Mouse (Mus musculus): ENCODE data around the gene Elof1.
A peak's percentile ranks its signal among the peaks of the same experiment; 100 is the strongest.
"Not testable (repeated sequence)": the region's sequence is repeated elsewhere in the genome, so short reads cannot be mapped to it uniquely, and the experiment has no call there.

Elof1 gene

DNA sequence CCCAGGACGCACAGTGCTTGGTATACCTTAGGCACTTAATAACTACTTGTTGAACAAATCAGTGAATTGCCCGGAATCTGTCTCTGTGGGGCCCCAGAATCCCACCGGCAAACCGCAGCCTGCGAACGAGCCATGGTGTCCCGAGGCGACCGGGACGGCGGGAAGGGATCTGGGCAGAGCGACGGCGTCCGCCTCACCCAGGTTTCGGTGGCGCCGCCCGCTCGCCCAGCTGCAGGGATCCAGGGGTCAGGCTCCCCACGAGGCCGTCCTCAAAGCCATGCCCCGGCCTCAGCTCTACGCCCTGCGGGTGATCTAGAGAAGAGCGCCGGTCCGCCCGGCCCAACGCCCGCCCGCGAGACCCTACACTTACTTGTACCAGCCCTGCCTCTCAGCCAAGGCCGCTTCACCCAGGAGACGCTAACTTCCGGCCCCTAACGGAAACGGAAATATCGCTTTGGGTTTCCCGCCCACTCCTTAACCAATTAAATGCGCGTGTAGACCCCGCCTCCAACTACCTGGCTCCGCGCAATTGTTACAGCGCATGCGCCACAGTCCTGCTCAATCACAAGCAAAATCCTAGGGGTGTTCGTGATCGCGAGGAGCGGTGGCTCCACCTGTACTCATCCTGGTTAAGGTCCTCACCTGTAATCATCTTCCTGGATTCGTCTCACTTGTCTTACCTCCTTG lies at the start of gene Elof1:
Gene Elof1 (minus strand): TSS at position 433 of the 687 bp plus-strand sequence.
- peak; percentile 93 for DNase-seq (ENCODE audit: low read depth, low spot score)

DNA sequence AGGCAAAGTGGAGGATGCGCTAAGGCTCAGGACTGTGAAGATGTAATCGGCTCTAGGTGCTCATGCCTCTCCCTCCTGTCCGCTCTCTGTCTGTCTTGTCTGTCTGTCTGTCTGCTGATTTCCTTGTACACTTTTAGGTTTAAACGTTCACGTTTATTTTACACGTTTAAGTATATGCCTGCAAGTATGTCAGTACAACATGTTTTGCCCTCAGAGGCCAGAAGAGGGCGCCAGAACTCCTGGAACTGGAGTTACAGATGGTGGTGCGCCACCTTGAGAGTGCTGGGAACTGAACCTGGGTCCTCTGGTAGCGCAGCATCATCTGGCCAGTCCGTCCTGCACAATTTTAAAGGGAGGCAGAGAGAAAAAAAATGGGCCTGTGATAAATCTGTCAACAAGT lies 49.7 kb upstream of the Elof1 start:
- no peak for DNase-seq (ENCODE audit: low read depth, low spot score)

DNA sequence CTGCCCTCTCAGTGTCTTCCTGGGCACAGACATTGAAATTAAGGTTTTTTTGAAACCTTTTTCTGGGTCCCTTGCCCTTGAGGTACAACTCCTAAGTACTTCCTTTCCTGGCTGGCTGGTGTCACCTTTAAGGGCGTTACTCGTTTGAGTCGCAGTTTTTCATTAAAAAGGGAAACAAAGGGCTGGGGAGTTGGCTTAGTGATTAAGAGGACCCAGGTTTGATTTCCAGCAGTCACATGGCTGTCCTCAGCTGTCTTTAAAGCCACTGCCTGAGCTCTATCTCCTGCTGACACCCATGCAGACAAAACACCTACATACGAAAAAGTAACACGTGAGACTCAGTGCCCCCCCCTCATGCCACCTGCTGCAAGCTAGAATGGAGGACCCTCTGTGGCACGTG lies 49.0 kb upstream of the Elof1 start:
- DNase-seq (ENCODE audit: low read depth, low spot score): no peak

DNA sequence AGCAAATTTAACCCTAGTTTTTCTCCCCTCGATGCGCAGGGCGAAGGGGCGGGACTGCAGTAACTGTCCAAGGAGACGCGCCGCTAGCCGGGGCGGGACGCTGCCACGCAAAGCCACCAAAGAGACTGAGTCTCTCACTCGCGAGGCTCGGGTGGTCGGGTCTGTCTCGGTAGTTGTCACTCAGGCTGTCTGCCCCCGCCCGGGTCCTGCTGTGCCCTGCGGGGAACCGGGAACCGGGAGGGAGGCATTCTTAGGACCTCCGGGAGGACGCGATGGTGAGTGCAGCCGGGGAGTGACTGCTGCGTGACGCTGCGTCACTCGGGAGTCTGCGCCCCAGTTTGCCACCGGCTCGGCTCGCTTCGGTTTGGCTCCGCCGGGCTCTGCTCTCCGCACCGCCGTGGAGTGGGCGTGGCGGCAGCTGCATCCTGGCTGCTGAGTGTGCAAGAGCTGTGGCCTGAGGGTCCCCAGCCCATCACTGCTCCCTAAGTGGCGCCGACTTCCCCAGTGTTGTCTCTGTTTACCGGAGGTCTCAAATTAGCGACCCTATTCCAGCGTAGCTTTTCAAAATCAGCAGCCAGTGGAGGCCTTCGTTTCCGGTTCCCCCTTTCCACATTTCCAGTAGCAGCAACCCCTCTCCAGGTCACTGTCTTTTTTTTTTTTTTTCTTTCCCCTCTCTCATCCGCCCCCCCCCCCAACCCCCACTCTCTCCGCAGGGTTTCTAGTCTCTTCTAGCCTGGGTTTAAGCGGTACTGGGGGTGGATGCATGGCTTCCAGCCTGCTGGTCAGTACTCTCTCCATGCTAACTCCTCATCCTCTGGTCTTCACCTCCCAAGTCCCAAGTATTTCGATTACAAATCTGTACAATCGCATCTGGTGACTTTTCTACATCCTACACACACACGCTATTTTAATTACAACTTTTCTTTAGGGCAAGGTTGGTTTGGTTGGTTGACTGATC lies 48.0 kb upstream of the Elof1 start:
- DNase-seq (ENCODE audit: low read depth, low spot score): no peak

DNA sequence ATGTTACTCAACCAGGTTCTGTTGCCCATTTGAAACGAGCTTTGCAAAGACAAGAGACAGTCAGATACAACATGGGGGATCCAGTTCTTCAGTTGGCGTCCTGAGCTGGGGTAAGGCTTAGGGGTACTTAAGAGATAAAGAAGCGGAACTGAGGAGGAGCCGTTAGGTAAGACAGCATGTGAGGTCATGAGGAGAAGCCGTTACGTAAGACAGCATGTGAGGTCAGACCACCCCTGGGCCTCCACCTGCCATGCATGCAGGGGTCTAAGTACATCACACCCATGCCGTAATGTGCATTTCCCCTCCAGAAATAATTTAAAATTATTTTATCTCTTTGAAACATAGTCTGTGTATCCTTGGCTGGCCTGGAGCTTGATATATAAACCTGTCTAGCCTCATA lies 45.9 kb upstream of the Elof1 start:
- no peak for DNase-seq (ENCODE audit: low read depth, low spot score)

DNA sequence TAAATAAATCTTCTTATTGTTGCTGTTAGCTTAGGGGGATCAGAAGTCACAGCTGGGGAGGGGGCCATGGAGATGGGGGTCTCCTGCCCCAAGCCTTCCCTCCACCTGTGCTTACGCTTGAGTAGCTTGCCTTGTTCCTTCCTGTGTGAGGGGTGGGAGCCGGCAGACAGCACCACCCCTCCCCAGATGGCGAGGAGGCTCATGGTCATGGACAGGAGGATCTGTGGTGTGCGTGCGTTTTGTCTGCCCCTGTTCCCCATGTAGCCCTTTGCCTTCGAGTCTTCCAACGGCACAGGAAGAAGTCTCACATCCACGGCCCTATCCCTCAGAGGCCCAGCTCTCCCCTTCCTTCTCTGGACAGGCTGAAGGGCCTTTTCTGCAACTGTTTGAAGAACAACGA lies 45.3 kb upstream of the Elof1 start:
- DNase-seq (ENCODE audit: low read depth, low spot score): no peak

DNA sequence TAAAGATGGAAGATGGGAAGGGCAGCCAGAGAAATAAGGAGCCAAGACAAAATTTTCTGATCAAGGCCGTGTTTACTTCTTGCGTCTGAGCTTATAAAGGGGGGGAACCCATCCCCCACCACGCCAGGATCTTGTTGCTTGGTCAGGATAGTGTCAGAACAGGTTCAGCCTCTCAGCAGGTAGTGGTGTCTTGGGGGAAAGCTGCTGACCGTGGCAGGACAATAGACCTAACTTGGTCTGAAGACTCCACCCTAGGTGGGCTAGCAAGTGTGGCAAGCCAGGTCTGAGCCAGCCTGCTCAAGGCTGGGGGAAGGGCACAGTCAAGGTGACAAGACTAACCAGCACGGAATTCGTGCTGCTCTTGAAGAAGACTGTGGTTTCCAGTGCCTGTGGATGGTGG lies 44.3 kb upstream of the Elof1 start:
- no peak for DNase-seq (ENCODE audit: low read depth, low spot score)

DNA sequence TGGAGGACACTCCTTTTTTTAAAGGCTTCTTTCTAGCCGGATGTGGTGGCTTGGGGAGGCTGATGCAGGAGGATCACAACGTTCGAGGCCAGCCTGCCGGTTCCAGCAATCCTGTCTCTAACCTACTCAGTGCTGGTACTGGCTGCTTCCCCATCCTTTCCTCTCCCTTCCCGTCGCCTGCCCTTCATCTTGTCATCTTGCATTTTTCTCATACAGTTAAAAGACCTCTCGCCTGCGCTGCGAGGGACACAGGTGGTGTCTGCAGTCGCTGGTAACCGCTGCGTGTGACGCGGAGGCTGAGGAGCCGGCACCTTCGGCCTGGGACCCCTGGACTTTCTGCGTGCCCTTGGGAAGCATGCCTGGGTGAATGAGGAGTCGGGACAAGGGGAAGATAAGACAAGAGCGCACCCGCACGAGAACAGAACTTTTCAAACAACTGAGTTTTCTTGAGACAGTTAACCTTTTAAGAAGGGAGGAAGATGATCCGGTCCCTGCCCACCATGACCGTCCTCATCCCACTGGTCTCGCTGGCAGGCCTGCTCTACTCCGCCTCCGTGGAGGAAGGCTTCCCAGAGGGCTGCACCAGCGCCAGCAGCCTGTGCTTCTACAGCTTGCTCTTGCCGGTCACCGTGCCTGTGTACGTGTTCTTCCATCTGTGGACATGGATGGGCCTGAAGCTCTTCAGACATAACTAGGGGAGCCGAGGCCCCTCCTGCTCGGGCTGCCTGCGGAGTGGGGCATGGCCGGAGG lies 40.7 kb upstream of the Elof1 start:
- DNase-seq (ENCODE audit: low read depth, low spot score): no peak

DNA sequence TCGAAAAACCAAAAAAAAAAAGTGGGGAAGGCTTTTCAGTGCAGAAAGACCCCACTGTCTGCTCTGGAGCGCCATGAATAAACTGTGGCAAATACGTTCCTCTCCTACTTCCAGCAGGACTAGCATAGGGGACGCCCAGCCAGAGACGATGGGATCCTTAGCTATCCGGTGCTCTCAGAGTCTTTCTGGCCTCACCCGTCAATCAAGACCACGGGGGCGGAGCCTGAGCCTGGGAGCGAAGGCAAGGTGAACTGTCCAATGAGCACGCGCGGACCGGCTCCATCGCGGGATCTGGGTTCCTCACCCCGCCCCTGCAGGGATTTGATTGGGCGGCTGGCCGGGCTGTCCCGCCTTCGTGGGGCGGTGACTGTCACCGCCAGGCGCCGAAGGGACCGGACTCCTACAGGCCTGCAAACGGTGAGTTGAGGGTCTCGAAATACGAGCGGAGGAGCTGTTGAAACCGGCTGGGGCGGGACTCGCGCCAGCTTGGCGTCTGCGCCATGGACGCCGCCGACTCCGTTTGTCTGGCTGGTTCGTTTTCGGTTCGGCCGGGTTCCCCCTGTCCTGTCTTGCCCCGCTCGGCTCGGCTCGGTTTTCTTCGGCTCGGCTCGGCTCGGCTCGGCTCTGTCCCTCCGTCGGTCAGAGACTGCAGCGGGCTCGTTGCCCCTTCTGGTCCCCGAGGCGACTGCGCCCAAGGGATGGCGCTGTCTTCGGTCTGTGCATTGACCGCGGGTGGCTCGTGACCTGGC lies 39.7 kb upstream of the Elof1 start, which contains the start of gene Pigyl:
Gene Pigyl (plus strand): TSS at position 350 of the 749 bp plus-strand sequence.
- DNase-seq (ENCODE audit: low read depth, low spot score): peak; percentile 93

DNA sequence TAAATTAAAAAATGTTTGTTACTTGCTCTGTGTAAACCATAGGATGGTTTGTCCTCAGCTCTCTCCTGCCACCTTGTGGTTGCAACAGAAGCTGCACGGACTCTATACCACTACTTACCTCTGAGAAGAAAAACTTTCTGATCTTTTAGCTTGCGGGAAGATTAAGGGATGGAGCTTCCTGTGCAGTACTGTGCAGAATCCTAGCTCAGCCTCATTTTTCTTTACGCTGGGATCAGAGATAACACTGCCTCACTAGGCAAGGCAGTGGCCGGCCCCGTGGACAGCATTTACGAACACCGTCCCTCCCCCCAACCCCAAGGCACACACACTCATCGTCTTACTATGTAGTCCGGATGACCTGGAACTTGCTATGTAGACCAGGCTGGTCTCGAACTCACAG lies 38.6 kb upstream of the Elof1 start:
- DNase-seq (ENCODE audit: low read depth, low spot score): peak; percentile 47

DNA sequence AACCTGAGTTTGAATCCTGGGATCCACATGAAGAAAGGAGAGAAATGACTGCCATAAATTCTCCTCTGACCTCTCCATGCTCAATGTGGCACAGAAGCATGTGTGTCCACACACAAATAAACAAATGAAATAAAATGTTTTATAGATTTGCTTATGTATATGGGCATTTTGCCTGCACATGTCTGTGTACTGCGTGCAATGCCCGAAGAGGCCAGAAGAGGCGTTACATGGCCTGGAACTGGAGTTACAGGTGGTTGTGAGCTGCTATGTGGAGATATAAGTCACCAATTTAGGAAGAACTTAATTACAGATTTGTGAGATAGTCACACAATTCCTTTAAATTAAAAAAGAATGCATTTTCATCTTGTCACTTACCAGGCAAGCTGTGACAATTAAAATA lies 36.8 kb upstream of the Elof1 start:
- DNase-seq (ENCODE audit: low read depth, low spot score): no peak

DNA sequence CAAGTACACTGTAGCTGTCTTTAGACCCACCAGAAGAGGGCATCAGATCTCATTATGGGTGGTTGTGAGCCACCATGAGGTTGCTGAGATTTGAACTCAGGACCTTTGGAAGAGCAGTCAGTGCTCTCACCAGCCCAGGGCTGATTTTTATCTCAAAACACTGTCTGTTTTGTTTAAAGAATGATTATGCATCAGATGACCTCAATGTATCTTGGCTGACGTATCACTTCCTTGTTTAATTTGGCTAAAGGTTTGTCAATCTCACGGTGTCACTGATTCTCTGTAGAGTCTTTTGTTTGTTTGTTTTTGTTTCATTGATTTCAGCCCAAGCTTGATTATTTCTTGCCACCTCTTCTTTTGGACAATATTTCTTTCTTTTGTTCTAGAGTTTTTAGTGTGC lies 34.0 kb upstream of the Elof1 start:
- DNase-seq (ENCODE audit: low read depth, low spot score): no peak

DNA sequence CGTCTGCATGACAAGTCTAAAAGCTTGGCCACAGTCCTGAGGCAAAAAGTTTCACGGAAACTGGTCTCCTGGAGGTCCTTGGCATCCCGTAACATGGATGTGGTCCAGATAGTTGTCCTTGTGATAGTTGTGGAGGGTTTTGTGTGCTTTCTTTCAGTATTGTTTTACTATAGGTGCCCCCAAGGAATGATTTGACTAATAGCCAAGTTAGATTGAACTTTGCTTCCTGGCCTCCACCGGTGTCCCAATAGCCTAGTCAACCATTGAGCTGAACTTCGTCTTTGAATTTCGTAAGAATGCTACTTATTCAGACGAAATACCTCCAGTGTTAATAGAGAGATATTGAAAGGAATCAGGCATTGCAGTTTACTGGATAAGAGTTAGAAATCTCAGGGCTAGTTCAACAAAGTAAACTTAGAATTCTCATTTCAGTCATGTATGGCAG lies 33.3 kb upstream of the Elof1 start:
- not testable (repeated sequence) for DNase-seq (ENCODE audit: low read depth, low spot score)

DNA sequence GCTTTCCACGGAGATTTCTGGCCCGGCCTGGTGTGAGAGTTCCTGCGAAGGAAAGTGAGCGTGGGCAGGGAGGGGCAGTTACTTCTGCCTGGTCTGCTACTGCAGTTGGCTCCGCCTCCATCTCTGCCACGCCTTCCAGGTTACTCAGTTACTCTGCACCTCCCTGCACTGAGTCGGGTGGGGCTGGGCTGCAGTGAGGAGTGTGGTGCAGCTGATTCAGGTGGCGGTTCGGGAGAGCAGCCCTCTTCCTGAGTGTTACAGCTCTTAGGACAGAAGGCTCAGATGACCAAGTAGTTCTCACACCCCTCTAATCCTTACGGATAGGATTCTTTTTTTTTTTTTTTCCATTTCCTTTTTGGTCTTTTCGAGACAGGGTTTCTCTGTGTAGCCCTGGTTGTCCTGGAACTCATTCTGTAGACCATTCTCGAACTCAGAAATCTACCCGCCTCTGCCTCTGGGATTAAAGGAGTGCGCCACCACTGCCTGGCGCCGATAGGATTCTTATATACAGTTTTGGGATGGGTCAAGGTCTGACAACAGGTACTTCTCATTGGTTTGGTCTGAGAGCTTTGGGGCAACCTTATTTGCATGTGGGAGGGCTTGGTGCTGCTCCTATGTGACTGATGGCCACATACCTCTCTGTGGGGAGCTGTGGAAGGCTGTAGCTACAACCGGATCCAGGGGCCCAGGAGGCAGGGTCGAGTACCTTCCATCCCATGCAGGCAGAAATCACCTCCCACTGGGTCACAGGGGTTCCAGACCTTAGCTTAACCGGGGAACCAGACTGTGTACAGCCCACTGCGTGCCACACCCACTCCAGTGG lies 32.7 kb upstream of the Elof1 start:
- no peak for DNase-seq (ENCODE audit: low read depth, low spot score)

DNA sequence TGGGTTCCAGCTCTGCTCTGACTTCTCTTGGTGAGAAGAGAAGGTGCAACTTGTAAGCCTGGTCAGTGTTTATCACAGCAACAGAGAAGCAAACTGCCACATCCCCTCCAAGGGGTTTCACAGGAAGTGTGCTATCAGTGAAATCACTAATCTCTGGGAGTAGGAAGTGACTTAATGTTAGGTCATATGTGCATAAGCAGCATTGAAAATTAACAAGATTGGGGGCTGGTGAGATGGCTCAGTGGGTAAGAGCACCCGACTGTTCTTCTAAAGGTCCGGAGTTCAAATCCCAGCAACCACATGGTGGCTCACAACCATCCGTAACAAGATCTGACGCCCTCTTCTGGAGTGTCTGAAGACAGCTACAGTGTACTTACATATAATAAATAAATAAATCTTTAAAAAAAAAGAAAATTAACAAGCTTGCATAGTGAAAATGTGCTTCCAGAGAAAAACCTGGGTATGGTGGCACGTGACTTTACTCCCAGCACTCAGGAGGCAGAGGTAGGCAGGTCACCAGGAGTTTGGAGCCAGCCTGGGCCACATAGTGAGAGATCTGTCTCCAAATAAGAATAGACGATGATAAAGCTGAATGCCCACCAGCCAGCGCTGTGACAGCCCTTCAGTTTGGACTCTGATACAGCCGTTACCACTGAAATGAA lies 27.5 kb upstream of the Elof1 start:
- no peak for DNase-seq (ENCODE audit: low read depth, low spot score)

DNA sequence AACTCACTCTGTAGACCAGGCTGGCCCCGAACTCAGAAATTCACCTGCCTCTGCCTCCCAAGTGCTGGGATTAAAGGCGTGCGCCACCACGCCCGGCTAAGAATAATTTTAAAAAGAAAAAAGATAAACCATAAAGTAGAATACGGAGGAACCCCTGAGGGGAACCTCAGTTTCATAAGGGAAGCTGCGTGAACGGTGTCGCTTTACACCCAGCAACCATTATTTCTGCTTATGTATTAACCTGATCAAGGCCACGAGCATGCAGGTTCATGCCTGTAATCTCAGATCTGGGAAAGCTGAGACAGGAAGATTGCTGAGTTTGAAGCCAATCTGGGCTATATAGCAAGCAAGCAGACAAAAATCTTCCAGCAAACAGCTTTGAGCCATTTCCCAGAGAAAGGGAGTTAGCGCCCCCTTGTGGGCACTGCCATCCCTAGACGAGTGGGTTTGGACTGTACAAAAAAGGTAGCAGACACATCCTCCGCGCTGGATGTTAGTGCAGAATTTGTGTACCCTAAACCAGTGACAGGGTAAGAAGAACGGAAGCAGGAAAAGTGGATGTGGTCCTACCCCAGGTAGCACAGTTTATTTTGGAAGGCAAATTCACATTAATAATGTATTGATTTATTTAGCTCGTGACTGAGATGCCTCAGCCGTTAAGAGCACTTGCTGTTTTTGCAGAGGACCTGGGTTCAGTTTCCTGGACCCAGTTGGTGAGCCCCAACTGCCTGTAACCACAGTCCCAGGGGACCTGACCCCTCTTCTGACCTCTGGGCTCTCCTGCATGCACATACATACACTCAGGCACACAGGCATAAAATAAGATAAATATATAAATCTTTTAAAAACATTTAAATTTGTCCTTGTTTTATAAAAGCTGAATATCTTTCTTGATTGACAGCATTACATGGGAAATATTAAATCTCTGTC lies 26.4 kb upstream of the Elof1 start:
- DNase-seq (ENCODE audit: low read depth, low spot score): peak; percentile 59

DNA sequence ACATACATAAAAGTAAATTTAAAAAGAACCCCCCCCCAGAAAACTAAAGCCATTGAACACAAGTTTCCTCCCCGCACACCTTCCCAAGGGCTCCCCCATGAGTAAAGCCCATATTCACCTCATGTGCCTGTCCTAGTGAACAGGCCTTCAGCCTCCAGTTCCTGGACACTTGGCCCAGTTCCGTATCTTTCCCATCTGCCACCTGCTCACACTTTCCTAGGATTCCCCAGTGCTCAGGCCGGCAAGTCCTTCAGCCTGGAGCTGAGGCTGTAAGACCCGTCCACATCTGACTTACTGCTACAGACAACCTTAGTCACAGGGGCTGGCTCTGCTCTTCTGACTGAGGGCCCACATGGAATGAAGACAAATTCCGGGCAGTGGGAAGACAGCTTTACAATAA lies 22.8 kb upstream of the Elof1 start:
- DNase-seq (ENCODE audit: low read depth, low spot score): no peak

DNA sequence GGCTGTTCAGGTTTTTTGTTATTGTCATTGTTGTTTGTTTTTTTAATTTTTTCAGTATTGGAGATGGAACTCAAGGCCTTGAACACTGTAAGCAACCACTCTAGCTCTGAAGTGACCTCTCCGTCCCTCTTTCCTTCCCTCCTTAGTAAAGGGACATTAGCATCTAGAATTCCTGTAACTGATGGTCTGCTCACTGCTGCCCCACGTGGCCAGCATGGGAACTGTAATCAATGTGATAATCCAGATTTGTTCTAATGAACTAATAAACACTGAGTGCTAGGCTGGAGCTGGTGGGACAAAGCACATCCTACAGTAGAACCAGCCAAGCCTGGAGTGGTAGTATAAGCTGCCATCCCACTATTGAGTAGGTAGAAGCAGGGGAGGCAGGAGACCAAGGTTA lies 21.5 kb upstream of the Elof1 start:
- DNase-seq (ENCODE audit: low read depth, low spot score): no peak
